27 mouse cellular contexts compared by ENCODE assay signal in genomic region chr3:154649411-154650285, GRCm38 (mm10). TPM values are rescaled to one million over a fixed set of nuclear protein-coding genes. Genes with fewer than 3 reads are reported as not detected.
DNase-seq lines count a peak whose midpoint lies in the region; ATAC-seq and TF ChIP-seq lines count a peak whose summit lies in the region.
"Had no signal": no experiment of that assay in that cellular context is flagged by ENCODE, and none has a peak within 500 bp of the region (broad histone marks: within the 10 kb centered on the region; RNA-seq: fewer than 3 reads in every experiment).

No protein-coding gene starts in this region.

- no peak overlapping the region for H3K4me2 ChIP-seq in heart, embryonic 15.5 days
- no peak overlapping the region for H3K4me2 ChIP-seq in lung, embryonic 14.5 days
- H3K4me2 ChIP-seq in lung, postnatal 0 days (replicated peaks; ENCODE audit: low read depth, low read length) = no peak overlapping the region
- peak overlapping the region; percentile 35 for H3K4me2 ChIP-seq in midbrain, embryonic 14.5 days (ENCODE audit: low read length)
- H3K4me2 ChIP-seq: embryonic facial prominence, embryonic 13.5 days; kidney, embryonic 15.5 days; liver, embryonic 11.5 days had no signal

- H3K27ac ChIP-seq in heart, embryonic 15.5 days = no peak overlapping the region
- H3K27ac ChIP-seq in heart, adult 2 months = no peak overlapping the region
- H3K27ac ChIP-seq in lung, embryonic 14.5 days (ENCODE audit: low read depth) = no peak overlapping the region
- no peak overlapping the region for H3K27ac ChIP-seq in lung, postnatal 0 days (ENCODE audit: low read length)
- peak overlapping the region; percentile 15; the same call in 1 of the 2 replicates for H3K27ac ChIP-seq in midbrain, embryonic 14.5 days (replicated peaks; ENCODE audit: low read depth, low read length)
- H3K27ac ChIP-seq: embryonic facial prominence, embryonic 13.5 days; heart, embryonic 10.5 days; kidney, embryonic 15.5 days; left cerebral cortex, adult 2 months had no signal

- no peak for TF ChIP-seq EP300 in heart, adult 2 months (IDR thresholded peaks at IDR 0.05; ENCODE audit: insufficient read depth, low read depth, low read length)
- no peak for TF ChIP-seq EP300 in lung, postnatal 0 days (IDR thresholded peaks at IDR 0.05)

- ATAC-seq in heart, embryonic 15.5 days (replicated peaks; ENCODE audit: insufficient number of reproducible peaks, insufficient read depth, low FRiP score, low read depth) = 0 out of 2 replicates have a peak, but pooled peaks have one; percentile 35
- peak; percentile 12; the same call in 1 of the 2 replicates for ATAC-seq in lung, embryonic 14.5 days (ENCODE audit: insufficient read depth)
- no peak for ATAC-seq in lung, postnatal 0 days
- ATAC-seq in midbrain, embryonic 14.5 days (ENCODE audit: low FRiP score, low TSS enrichment) = peak; percentile 82
- ATAC-seq: forebrain, embryonic 16.5 days; inflammation-experienced regulatory T-cells, adult 6 months had no signal

- H3K79me2 ChIP-seq in heart, adult 2 months (replicated peaks; ENCODE audit: control insufficient read depth, insufficient read depth, low read length) = no peaks in the 10 kb centered on the region

- no peak overlapping the region for H3K9ac ChIP-seq in heart, embryonic 15.5 days
- no peak overlapping the region for H3K9ac ChIP-seq in heart, adult 2 months (ENCODE audit: low read depth, low read length)
- no peak overlapping the region for H3K9ac ChIP-seq in lung, embryonic 14.5 days
- H3K9ac ChIP-seq in lung, postnatal 0 days (replicated peaks; ENCODE audit: low read depth) = no peak overlapping the region
- no peak overlapping the region for H3K9ac ChIP-seq in midbrain, embryonic 14.5 days (replicated peaks; ENCODE audit: low read length)
- H3K9ac ChIP-seq: embryonic facial prominence, embryonic 13.5 days; kidney, embryonic 15.5 days had no signal

- DNase-seq in heart, adult 2 months = no peak
- no peak for DNase-seq in lung, embryonic 14.5 days
- no peak for DNase-seq in lung, postnatal 0 days (ENCODE audit: low spot score)
- peak; percentile 59 for DNase-seq in brain, embryonic 14.5 days (ENCODE audit: low read depth)
- peak; percentile 69 for DNase-seq in midbrain, embryonic 14.5 days
- DNase-seq in ovary, postnatal 36 days (ENCODE audit: low spot score) = no peak
- DNase-seq in cerebellum, adult 9-10 months = no peak
- DNase-seq: adrenal gland, adult 8-10 months; B cell, adult 2 months; cerebellum, postnatal 14 days; gastrocnemius, postnatal 36 days; heart, postnatal 14 days; kidney, postnatal 4 days; layer of hippocampus, adult 9-11 months; left cerebral cortex, postnatal 4 days; lung, adult 18-20 months; lung, postnatal 4 days; thymus, postnatal 14 days had no signal

- H3K9me3 ChIP-seq in heart, embryonic 15.5 days (replicated peaks) = no peaks in the 10 kb centered on the region
- no peaks in the 10 kb centered on the region for H3K9me3 ChIP-seq in lung, embryonic 14.5 days (ENCODE audit: low read depth, low read length)
- H3K9me3 ChIP-seq in lung, postnatal 0 days (ENCODE audit: low read length) = no peaks in the 10 kb centered on the region
- no peaks in the 10 kb centered on the region for H3K9me3 ChIP-seq in midbrain, embryonic 14.5 days (ENCODE audit: control insufficient read depth, low read length)
- H3K9me3 ChIP-seq: embryonic facial prominence, embryonic 13.5 days; heart, embryonic 10.5 days; kidney, embryonic 15.5 days had no signal

- 69% methylated on average over 20 of the region's 20 CpGs for WGBS in heart, embryonic 15.5 days
- 62% methylated on average over 20 of the region's 20 CpGs for WGBS in heart, adult 2 months
- WGBS in lung, embryonic 14.5 days = 55% methylated on average over 20 of the region's 20 CpGs
- 49% methylated on average over 20 of the region's 20 CpGs for WGBS in lung, postnatal 0 days
- WGBS in midbrain, embryonic 14.5 days = 29% methylated on average over 20 of the region's 20 CpGs

- no peaks in the 10 kb centered on the region for H3K36me3 ChIP-seq in heart, embryonic 15.5 days
- H3K36me3 ChIP-seq in heart, adult 2 months (ENCODE audit: control insufficient read depth, insufficient read depth, low read length) = no peaks in the 10 kb centered on the region
- no peaks in the 10 kb centered on the region for H3K36me3 ChIP-seq in lung, embryonic 14.5 days (ENCODE audit: insufficient read depth)
- no peaks in the 10 kb centered on the region for H3K36me3 ChIP-seq in lung, postnatal 0 days (ENCODE audit: insufficient read depth, low read length)
- no peaks in the 10 kb centered on the region for H3K36me3 ChIP-seq in midbrain, embryonic 14.5 days (ENCODE audit: control insufficient read depth, insufficient read depth, low read length)
- H3K36me3 ChIP-seq: embryonic facial prominence, embryonic 13.5 days; heart, embryonic 10.5 days; kidney, embryonic 15.5 days had no signal

- no peak overlapping the region for H3K4me3 ChIP-seq in heart, embryonic 15.5 days
- H3K4me3 ChIP-seq in heart, adult 2 months = no peak overlapping the region
- H3K4me3 ChIP-seq in lung, embryonic 14.5 days (ENCODE audit: low read depth, low read length) = no peak overlapping the region
- H3K4me3 ChIP-seq in lung, postnatal 0 days (ENCODE audit: low read depth, low read length) = no peak overlapping the region
- H3K4me3 ChIP-seq in midbrain, embryonic 14.5 days (replicated peaks; ENCODE audit: low read depth, low read length) = no peak overlapping the region
- H3K4me3 ChIP-seq: embryonic facial prominence, embryonic 13.5 days; heart, embryonic 10.5 days; kidney, embryonic 15.5 days; left cerebral cortex, adult 2 months had no signal

- no peak for TF ChIP-seq CTCF in heart, adult 2 months (IDR thresholded peaks at IDR 0.05)
- no peak for TF ChIP-seq CTCF in lung, embryonic 14.5 days (IDR thresholded peaks at IDR 0.05; ENCODE audit: low read depth)
- TF ChIP-seq CTCF in lung, postnatal 0 days (IDR thresholded peaks at IDR 0.05) = no peak
- no peak for TF ChIP-seq CTCF in brain, embryonic 14.5 days (IDR thresholded peaks at IDR 0.05; ENCODE audit: borderline replicate concordance, extremely low read depth, insufficient read depth, insufficient read length)

- H3K27me3 ChIP-seq in heart, embryonic 15.5 days = peaks cover 29% of the 10 kb centered on the region
- H3K27me3 ChIP-seq in heart, adult 2 months (ENCODE audit: control insufficient read depth, insufficient read depth, low read length) = no peaks in the 10 kb centered on the region
- 0 out of 2 replicates have a peak, but pooled peaks cover 2% of the 10 kb centered on the region for H3K27me3 ChIP-seq in lung, embryonic 14.5 days (ENCODE audit: insufficient read depth, low read length)
- 0 out of 2 replicates have a peak, but pooled peaks cover 4% of the 10 kb centered on the region for H3K27me3 ChIP-seq in lung, postnatal 0 days (replicated peaks; ENCODE audit: insufficient read depth, low read length)
- no peaks in the 10 kb centered on the region for H3K27me3 ChIP-seq in midbrain, embryonic 14.5 days (ENCODE audit: control insufficient read depth, insufficient read depth, low read length)

- H3K4me1 ChIP-seq in heart, embryonic 15.5 days (replicated peaks) = 0 out of 2 replicates have a peak, but pooled peaks cover 2% of the 10 kb centered on the region
- peaks cover under 1% of the 10 kb centered on the region; the same call in 1 of the 2 replicates for H3K4me1 ChIP-seq in heart, adult 2 months (ENCODE audit: control insufficient read depth, insufficient read depth, low read length)
- no peaks in the 10 kb centered on the region for H3K4me1 ChIP-seq in lung, embryonic 14.5 days (ENCODE audit: insufficient read depth)
- H3K4me1 ChIP-seq in lung, postnatal 0 days (ENCODE audit: insufficient read depth, low read depth, low read length) = no peaks in the 10 kb centered on the region
- H3K4me1 ChIP-seq in midbrain, embryonic 14.5 days (ENCODE audit: control insufficient read depth, insufficient read depth, low read length) = peaks cover 20% of the 10 kb centered on the region

- intact Hi-C loops in heart, adult 2 months (cut with DNase I) = loop anchor here (5.0 kb wide), 1 partner anchor 138 kb away; no protein-coding TSS in a partner anchor

- TF ChIP-seq POLR2A in heart, adult 2 months (IDR thresholded peaks at IDR 0.05; ENCODE audit: insufficient read depth, low read depth, low read length) = no peak
- TF ChIP-seq POLR2A in brain, embryonic 14.5 days (IDR thresholded peaks at IDR 0.05; ENCODE audit: borderline replicate concordance, extremely low read depth, insufficient read depth, insufficient read length, poor library complexity, severe bottlenecking) = no peak

RNA-seq across cellular contexts. Expression of gene Erich3, which starts 14.0 kb away (rescaled TPM):
- polyA plus RNA-seq in heart, embryonic 15.5 days (2015; fragmentation: Nextera tagmentation; extraction: Ambion mirVana) = 0.15 and 0.68 TPM in 2 replicates
- under 1 TPM; 0.11 to 0.21 TPM for total RNA-seq in heart, adult 2 months (2021)
- 0.20 and 0.35 TPM in 2 replicates for polyA plus RNA-seq in heart, adult 2 months (2012; rRNA removed)
- polyA plus RNA-seq in lung, embryonic 14.5 days (2014; fragmentation: Nextera tagmentation; extraction: Ambion mirVana) = not detected in 2 replicates
- 0.54 and 0.69 TPM in 2 replicates for polyA plus RNA-seq in lung, postnatal 0 days (2015; fragmentation: Nextera tagmentation; extraction: Ambion mirVana)
- polyA plus RNA-seq in brain, embryonic 14.5 days (2012; rRNA removed) = 1.6 and 3.0 TPM in 2 replicates
- polyA plus RNA-seq in midbrain, embryonic 14.5 days (2014; fragmentation: Nextera tagmentation; extraction: Ambion mirVana) = 1.0 and 2.7 TPM in 2 replicates
- total RNA-seq: gastrocnemius, postnatal 36 days had no signal
- polyA plus RNA-seq: inflammation-experienced regulatory T-cells, adult 6 months; liver, embryonic 11.5 days; small intestine, adult 2 months had no signal

RNA-seq across cellular contexts. Expression of gene Tyw3, which starts 52.7 kb away (rescaled TPM):
- 8.1 and 10.0 TPM in 2 replicates for polyA plus RNA-seq in heart, embryonic 15.5 days (2015; fragmentation: Nextera tagmentation; extraction: Ambion mirVana)
- 1 to 10 TPM; 5.6 to 6.8 TPM for total RNA-seq in heart, adult 2 months (2021)
- 6.5 and 8.2 TPM in 2 replicates for polyA plus RNA-seq in heart, adult 2 months (2012; rRNA removed)
- polyA plus RNA-seq in lung, embryonic 14.5 days (2014; fragmentation: Nextera tagmentation; extraction: Ambion mirVana) = 15.9 and 17.9 TPM in 2 replicates
- polyA plus RNA-seq in lung, postnatal 0 days (2015; fragmentation: Nextera tagmentation; extraction: Ambion mirVana) = 4.2 and 4.4 TPM in 2 replicates
- 16.5 and 17.6 TPM in 2 replicates for polyA plus RNA-seq in brain, embryonic 14.5 days (2012; rRNA removed)
- polyA plus RNA-seq in midbrain, embryonic 14.5 days (2014; fragmentation: Nextera tagmentation; extraction: Ambion mirVana) = 13.5 and 14.3 TPM in 2 replicates

RNA-seq across cellular contexts. Expression of gene Cryz, which starts 53.1 kb away (rescaled TPM):
- polyA plus RNA-seq in heart, embryonic 15.5 days (2015; fragmentation: Nextera tagmentation; extraction: Ambion mirVana) = 9.2 and 9.6 TPM in 2 replicates
- 10 to 100 TPM; 16.8 to 19.5 TPM for total RNA-seq in heart, adult 2 months (2021)
- 5.8 and 9.5 TPM in 2 replicates for polyA plus RNA-seq in heart, adult 2 months (2012; rRNA removed)
- polyA plus RNA-seq in lung, embryonic 14.5 days (2014; fragmentation: Nextera tagmentation; extraction: Ambion mirVana) = 19.4 and 19.6 TPM in 2 replicates
- polyA plus RNA-seq in lung, postnatal 0 days (2015; fragmentation: Nextera tagmentation; extraction: Ambion mirVana) = 4.8 and 5.1 TPM in 2 replicates
- polyA plus RNA-seq in brain, embryonic 14.5 days (2012; rRNA removed) = 7.6 and 8.1 TPM in 2 replicates
- polyA plus RNA-seq in midbrain, embryonic 14.5 days (2014; fragmentation: Nextera tagmentation; extraction: Ambion mirVana) = 10.7 and 13.9 TPM in 2 replicates

Comparison
In these comparisons a context has a peak if more than half of its experiments do, and no peak if none do; other contexts are left out.
1. DNase-seq: peak in brain, embryonic 14.5 days (single experiment) and midbrain, embryonic 14.5 days (single experiment); none in heart, adult 2 months (0 of 2), lung, embryonic 14.5 days (single experiment), lung, postnatal 0 days (single experiment), ovary, postnatal 36 days (single experiment) and cerebellum, adult 9-10 months (single experiment).